Mouse (Mus musculus) ES-E14 (cell line): ENCODE results near the gene Etnk1. TPM values are rescaled to one million over a fixed set of nuclear protein-coding genes. Genes with fewer than 3 reads are reported as not detected.

Experiments used
- DNase-seq: peaks from one replicate; pipeline ENCODE4 v3.0.0-alpha.2; 2013; ENCODE audit warnings: low read depth, low spot score
- H3K27ac ChIP-seq: 2 replicates; pipeline ENCODE4 v1.5.1; 2012; ENCODE audit warnings: low read depth, mild to moderate bottlenecking, low read length, moderate library complexity, mixed read lengths; ENCODE audit not compliant: poor library complexity, insufficient read depth, severe bottlenecking
- H3K36me3 ChIP-seq: 2 replicates; pipeline ENCODE4 v1.6.1; 2012; ENCODE audit warnings: mild to moderate bottlenecking, low read length, moderate library complexity, mixed read lengths; ENCODE audit not compliant: control insufficient read depth, poor library complexity, insufficient read depth, severe bottlenecking
- H3K4me1 ChIP-seq, 2 experiments: fragments of 150-350 bp in 1 of 2; sonication (generic) in 1 of 2; 2 replicates each; pipeline ENCODE4 v1.6.1; 2012; ENCODE audit warnings: low read length in 2 of 2, mild to moderate bottlenecking in 1 of 2, mixed read lengths in 1 of 2; ENCODE audit not compliant: control insufficient read depth in 2 of 2, insufficient read depth in 2 of 2, poor library complexity in 1 of 2
- H3K4me3 ChIP-seq, 2 experiments: fragments of 150-350 bp in 1 of 2; sonication (generic) in 1 of 2; 2 replicates each; pipeline ENCODE4 v1.5.1; 2012; ENCODE audit warnings: low read length in 2 of 2, low read depth in 1 of 2, mild to moderate bottlenecking in 1 of 2, mixed read lengths in 1 of 2; ENCODE audit not compliant: insufficient read depth in 1 of 2, poor library complexity in 1 of 2, severe bottlenecking in 1 of 2
- H3K9ac ChIP-seq: 2 replicates; pipeline ENCODE4 v1.6.1; 2012; ENCODE audit warnings: low read depth, mild to moderate bottlenecking, low read length, mixed read lengths; ENCODE audit not compliant: poor library complexity, insufficient read depth, severe bottlenecking
- H3K9me3 ChIP-seq: fragments of 150-350 bp; sonication (generic); 2 replicates; pipeline ENCODE4 v1.6.1; 2012; ENCODE audit warnings: low read depth, mild to moderate bottlenecking, low read length; ENCODE audit not compliant: control insufficient read depth, insufficient read depth
- CHD2 ChIP-seq: IDR thresholded peaks from 2 replicates; pipeline ENCODE4 v1.6.1; 2014; ENCODE audit warnings: mild to moderate bottlenecking, low read depth, low read length, inconsistent platforms
- HCFC1 ChIP-seq: IDR thresholded peaks from 2 replicates; pipeline ENCODE4 v1.6.1; 2012; ENCODE audit warnings: low read length, inconsistent platforms, borderline replicate concordance; ENCODE audit not compliant: insufficient read depth
- MAFK ChIP-seq: IDR thresholded peaks from 2 replicates; pipeline ENCODE4 v1.6.1; 2014; ENCODE audit warnings: mild to moderate bottlenecking, low read depth, low read length, inconsistent platforms; ENCODE audit not compliant: insufficient read depth
- ZC3H11A ChIP-seq: IDR thresholded peaks from 2 replicates; pipeline ENCODE4 v1.6.1; 2012; ENCODE audit warnings: low read depth, mild to moderate bottlenecking, inconsistent platforms, low read length, borderline replicate concordance
- ZNF384 ChIP-seq: IDR thresholded peaks from 2 replicates; pipeline ENCODE4 v1.6.1; 2012; ENCODE audit warnings: low read depth, low read length, inconsistent platforms
- in situ Hi-C, 2 experiments: fragments of 600-800 bp; cut with MboI; formaldehyde crosslinking; loops; one replicate each; pipeline ENCODE4 v1.15.1; 2025; ENCODE audit warnings: low sequenced_read_pairs in 2 of 2, inconsistent platforms in 1 of 2; ENCODE audit not compliant: unreplicated experiment in 2 of 2
- total RNA-seq: library from RNA; depleted of rRNA; stranded (reverse); fragments of 300-350 nt; gene quantifications from 2 replicates; pipeline ENCODE4 v1.2.3, GENCODE M21; 2012

Etnk1 gene
- total RNA-seq, 1 experiment: 75.7 TPM

DNA sequence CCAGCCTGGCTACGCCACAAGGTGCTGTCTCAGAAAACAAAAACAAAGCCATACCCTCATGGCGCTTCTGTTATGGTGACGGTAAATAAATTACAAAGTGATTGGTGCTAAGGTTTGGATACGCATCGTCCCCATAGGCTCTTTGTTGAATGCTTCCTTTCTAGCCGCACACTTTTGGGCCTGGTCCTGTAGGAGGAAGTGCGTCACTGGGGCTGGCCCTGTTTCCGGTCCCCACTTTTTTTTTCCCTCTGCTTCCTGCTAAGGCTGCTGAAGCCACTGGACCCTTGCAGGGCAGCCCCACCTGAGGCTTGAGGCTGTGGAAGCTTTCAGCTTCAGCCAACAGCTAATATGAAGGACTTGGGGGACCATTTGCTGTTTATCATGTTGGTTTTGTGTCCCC is 54.2 kb downstream of the Etnk1 start:
- H3K9me3 ChIP-seq: no peaks in the 10 kb centered on the region
- no peaks in the 10 kb centered on the region for H3K36me3 ChIP-seq
- TF ChIP-seq MAFK: no peak
- no peak for TF ChIP-seq HCFC1
- peak; percentile 13; the same call in 1 of the 2 replicates for TF ChIP-seq ZNF384
- peak overlapping the region; percentile 36 for H3K9ac ChIP-seq
- peak overlapping the region; percentile 48 to 52 for H3K4me3 ChIP-seq
- no peaks in the 10 kb centered on the region for H3K4me1 ChIP-seq
- no peak for DNase-seq
- in situ Hi-C loops: no loop called here
- H3K27ac ChIP-seq: no peak overlapping the region

DNA sequence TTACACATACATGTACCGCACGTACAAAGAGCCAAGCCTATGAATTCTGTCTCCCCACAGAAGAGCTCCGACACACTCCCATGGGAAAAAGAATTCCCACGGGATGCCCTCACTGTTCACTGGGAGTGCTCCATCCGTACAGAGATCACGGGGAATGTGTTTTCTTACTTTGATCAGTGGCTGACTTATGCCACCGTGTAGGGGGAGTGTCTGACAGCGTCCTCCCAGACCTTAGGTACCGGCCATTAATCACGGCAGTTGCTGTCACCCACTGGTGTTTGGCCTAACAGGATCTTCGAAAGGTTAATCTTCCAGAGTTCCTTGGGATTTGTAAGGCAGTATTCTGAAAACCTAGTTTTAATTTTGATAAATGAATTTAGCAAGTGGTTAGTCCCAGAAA is 57.0 kb downstream of the Etnk1 start:
- Histone ChIP-seq H3K4me1 (no peaks in the 10 kb centered on the region), H3K36me3 (no peaks in the 10 kb centered on the region), H3K9ac (no peak overlapping the region), H3K27ac (no peak overlapping the region), H3K4me3 (no peak overlapping the region), H3K9me3 (no peaks in the 10 kb centered on the region)
- no peak for DNase-seq
- in situ Hi-C loops: no loop called here
- no peak for TF ChIP-seq CHD2
- no peak for TF ChIP-seq ZNF384
- no peak for TF ChIP-seq HCFC1
- no peak for TF ChIP-seq ZC3H11A
- TF ChIP-seq MAFK: no peak

DNA sequence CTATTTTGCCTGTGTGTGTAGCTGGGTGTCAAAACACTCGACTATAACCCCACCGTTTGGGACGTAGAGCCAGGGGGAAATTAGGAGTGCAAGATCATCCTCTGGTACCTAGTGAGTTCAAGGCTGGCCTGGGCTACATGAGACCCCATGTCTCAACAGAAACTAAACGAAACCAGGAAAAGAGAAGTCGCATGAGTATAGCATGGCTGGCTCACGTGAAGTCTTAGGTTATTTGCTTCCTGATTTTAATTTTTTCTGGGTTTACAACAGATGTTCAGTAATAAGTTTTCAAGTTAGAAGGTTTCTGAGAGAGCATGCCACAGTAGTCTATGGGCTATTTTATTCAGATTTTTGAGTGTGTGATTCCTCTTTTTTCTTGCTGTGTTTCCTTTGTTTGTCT is 57.9 kb downstream of the Etnk1 start:
- in situ Hi-C loops: no loop called here
- no peak for DNase-seq
- no peaks in the 10 kb centered on the region for H3K36me3 ChIP-seq
- no peak overlapping the region for H3K9ac ChIP-seq
- H3K4me3 ChIP-seq: no peak overlapping the region
- no peaks in the 10 kb centered on the region for H3K9me3 ChIP-seq
- no peak for TF ChIP-seq HCFC1
- TF ChIP-seq ZNF384: no peak
- no peak for TF ChIP-seq MAFK
- TF ChIP-seq ZC3H11A: no peak
- TF ChIP-seq CHD2: no peak
- no peak overlapping the region for H3K27ac ChIP-seq
- H3K4me1 ChIP-seq: no peaks in the 10 kb centered on the region

DNA sequence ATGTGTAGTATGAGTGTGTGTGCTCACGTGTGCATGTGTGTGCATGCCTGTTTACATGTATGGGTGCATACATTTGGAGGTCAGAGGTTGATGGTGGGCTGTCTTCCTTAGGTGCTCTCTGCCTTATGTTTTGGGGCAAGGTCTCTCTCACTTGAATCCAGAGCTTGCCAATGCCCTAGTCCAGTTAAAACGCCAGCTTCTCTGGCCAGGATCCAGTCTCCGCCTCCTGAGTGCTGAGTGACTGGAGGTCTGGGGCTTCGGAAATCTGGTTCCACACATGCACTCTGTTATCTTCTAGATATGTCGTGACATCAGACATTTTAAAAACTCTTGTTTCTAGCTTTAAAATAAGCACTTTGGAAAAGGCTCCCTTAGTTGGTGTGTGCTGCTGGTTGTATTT is 61.7 kb downstream of the Etnk1 start:
- TF ChIP-seq CHD2 (no peak), ZNF384 (no peak), MAFK (no peak), ZC3H11A (no peak), HCFC1 (no peak)
- no peaks in the 10 kb centered on the region for H3K4me1 ChIP-seq
- no peak for DNase-seq
- no peaks in the 10 kb centered on the region for H3K36me3 ChIP-seq
- no peak overlapping the region for H3K4me3 ChIP-seq
- in situ Hi-C loops: no loop called here
- H3K27ac ChIP-seq: no peak overlapping the region
- H3K9me3 ChIP-seq: no peaks in the 10 kb centered on the region
- H3K9ac ChIP-seq: no peak overlapping the region

DNA sequence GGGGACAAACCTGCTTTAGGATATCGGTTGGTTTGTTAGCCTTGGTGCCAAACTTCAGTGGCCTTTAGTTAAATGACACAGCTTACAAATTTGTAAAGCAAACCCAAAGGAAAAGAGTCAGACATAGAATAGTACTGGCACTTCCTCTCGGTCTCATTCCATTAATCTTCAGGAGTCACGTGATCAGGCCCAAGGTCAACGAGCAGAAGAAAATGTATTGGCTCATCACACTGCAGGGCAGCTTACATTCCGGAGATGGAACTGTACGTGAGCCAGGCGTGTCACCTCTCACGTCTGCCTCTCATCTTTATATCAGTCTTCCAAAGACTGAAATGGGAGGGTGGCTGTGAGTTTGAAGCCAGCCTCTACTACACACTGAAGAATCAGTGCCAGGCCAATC is 62.9 kb downstream of the Etnk1 start:
- in situ Hi-C loops: no loop called here
- DNase-seq: no peak
- Histone ChIP-seq H3K9ac (no peak overlapping the region), H3K36me3 (no peaks in the 10 kb centered on the region), H3K27ac (no peak overlapping the region), H3K9me3 (no peaks in the 10 kb centered on the region), H3K4me3 (no peak overlapping the region), H3K4me1 (no peaks in the 10 kb centered on the region)
- TF ChIP-seq ZNF384 (no peak), HCFC1 (no peak), ZC3H11A (no peak), MAFK (no peak), CHD2 (no peak)
